Mouse (Mus musculus): ENCODE measurements at regions not wholly inside any gene's neighbourhood (a gene's known extent, or its start where the extent isn't known, plus 50 kb on each side); places are given as distances from the start of the nearest gene placed in this dataset.
A peak's percentile ranks its signal among the peaks of the same experiment; 100 is the strongest.

DNA sequence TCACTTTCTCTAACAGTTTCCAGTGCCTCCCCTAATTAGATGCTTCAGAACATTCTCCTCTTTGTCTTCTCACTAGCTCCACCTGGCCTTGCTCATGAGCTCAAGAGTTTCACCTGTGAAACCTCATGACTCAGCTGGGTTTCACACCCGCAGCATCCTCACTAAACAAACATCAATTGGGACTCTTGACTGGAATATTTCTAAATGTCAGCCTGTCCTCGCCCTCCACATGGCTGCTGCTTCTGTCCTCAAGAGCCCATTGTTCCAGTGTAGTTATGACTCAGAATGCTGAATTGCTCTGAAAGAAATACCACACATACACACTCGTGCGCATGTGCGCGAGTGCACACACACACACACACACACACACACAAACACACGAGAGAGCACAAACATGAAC, 407.2 kb downstream of the Prss52 start:
- no peaks in the 10 kb centered on the region for H3K4me1 ChIP-seq

DNA sequence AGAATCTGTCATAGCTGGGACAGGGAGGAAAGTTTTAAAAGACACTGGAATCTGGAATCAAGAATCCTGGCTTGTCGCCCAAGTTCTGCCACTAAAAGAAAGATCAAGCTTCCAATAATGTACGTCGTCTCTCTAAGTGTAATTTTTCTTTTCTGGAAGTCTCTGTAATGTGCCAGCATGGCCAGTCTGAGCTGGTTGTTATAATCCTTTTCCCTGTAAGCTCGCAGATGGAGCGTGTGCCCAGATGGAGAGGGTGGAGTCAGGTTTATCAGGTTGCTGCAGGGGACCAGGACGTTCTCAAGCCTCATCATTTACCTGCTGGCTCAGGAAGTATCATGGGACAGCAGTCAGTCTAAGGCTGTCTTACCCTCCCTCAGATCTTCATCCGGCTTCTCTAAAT, 408.6 kb downstream of the Prss52 start:
- Histone ChIP-seq H3K9me3 (no peaks in the 10 kb centered on the region), H3K4me1 (peaks cover 3% of the 10 kb centered on the region; the same call in 1 of the 2 replicates), H3K4me3 (no peak overlapping the region), H3K36me3 (replicated peaks) (no peaks in the 10 kb centered on the region), H3K27me3 (replicated peaks; ENCODE audit: low read depth, poor library complexity, severe bottlenecking) (no peaks in the 10 kb centered on the region), H3K27ac (replicated peaks) (no peak overlapping the region)
- DNase-seq (ENCODE audit: low spot score), result no peak
- WGBS, result 83% methylated on average over 7 of the region's 7 CpGs

More for the DNA sequence above, 407.2 kb downstream of the Prss52 start:
- DNase-seq (ENCODE audit: low spot score), result no peak
- no peak overlapping the region for H3K27ac ChIP-seq (replicated peaks)
- no peak overlapping the region for H3K4me3 ChIP-seq
- no peaks in the 10 kb centered on the region for H3K27me3 ChIP-seq (replicated peaks; ENCODE audit: low read depth, poor library complexity, severe bottlenecking)
- no peaks in the 10 kb centered on the region for H3K36me3 ChIP-seq (replicated peaks)
- no peaks in the 10 kb centered on the region for H3K9me3 ChIP-seq
- WGBS, result 93% methylated on average over 7 of the region's 7 CpGs

DNA sequence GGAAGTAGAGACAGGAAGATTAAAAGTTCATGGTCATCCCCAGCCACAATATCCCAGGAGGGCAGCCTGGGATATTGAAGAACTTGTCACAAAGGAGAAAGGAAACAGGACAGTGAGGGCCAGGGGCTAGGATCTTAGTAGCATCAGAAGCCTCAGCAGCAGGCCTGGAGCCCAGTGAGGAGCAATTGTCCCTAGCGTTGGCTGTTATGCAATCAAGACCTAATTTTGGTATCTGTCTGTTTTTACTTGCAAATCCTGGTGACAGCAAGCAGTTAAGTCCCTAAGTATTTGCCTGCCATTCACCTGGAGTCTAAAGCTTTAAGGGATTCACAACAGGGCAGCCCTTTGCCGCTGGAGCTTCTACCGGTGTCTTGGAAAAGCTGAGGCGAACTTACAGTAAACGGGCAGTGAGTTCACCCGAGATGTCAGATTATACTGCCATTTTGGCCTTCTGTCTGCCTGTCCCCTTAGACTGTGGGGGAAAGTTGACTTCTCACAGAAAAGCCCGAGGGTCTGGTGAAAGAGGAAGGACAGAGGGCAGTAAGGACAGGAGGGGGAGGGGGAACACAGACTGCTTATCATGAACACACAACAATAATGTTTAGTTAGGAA, 413.6 kb downstream of the Prss52 start:
- H3K27me3 ChIP-seq (replicated peaks; ENCODE audit: low read depth, poor library complexity, severe bottlenecking), result no peaks in the 10 kb centered on the region
- H3K36me3 ChIP-seq (replicated peaks), result no peaks in the 10 kb centered on the region
- no peak for DNase-seq (ENCODE audit: low spot score)
- H3K4me1 ChIP-seq, result peaks cover 6% of the 10 kb centered on the region; the same call in 1 of the 2 replicates
- no peak overlapping the region for H3K27ac ChIP-seq (replicated peaks)
- H3K4me3 ChIP-seq, result no peak overlapping the region
- 56% methylated on average over 7 of the region's 7 CpGs for WGBS
- no peaks in the 10 kb centered on the region for H3K9me3 ChIP-seq

DNA sequence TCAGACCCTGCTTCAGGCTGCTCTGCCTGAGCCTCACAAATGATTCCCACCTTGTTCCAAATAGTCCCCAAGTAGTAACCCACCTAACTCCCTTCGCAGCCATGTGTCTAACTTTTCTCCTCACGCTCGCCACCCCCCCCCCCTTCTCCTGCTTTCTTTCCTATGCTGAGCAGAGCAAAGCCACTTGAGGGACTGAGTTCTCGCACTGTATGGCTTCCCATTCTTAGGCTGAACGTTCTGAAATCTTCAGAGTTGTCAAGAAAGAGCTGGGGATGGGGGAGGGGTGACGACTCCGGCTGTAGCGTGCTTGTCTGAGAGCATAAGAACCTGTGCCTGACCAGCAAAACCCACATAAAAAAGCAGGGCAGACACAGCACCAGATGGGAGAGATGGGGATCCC, 420.6 kb downstream of the Prss52 start:
- no peak overlapping the region for H3K27ac ChIP-seq (replicated peaks)
- DNase-seq (ENCODE audit: low spot score), result peak; percentile 17

DNA sequence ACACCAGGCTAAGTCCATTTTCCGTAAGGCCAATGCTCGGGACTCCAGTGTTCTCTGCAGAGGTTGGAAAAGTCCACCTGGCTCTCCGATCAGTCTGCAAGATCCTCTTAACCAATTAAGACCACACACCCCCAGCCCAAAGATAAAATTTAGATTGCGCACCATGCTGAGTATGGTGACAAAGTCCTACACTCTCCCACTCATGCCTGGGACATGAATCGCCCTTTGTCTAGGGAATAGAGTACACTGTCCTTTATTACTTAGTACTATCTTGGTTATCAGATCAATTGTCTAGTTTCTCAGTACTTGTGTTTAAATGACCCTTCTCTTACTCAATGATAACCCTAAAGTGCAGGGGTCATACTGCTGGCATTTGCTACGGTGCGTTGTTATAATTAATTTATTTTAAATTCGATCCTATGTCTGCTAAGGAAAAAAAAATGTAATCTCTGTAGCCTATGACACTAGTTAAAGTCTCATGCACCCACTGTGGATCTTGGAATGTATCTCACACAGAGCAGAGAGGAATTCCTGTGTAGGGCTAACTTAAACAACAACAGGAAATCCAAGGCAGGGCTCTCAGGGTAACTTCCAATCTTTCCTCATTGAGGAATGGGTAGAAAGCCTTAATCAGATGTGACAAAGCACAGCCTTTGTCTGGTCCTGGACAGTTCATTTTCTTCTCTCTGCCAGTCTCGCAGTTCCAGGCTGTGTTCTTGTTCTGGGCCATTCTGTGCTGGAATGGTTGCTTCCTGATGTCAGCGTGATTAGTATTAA, 421.4 kb downstream of the Prss52 start:
- Histone ChIP-seq H3K27me3 (replicated peaks; ENCODE audit: low read depth, poor library complexity, severe bottlenecking) (no peaks in the 10 kb centered on the region), H3K4me3 (no peak overlapping the region), H3K36me3 (replicated peaks) (no peaks in the 10 kb centered on the region), H3K9me3 (no peaks in the 10 kb centered on the region), H3K4me1 (peaks cover 21% of the 10 kb centered on the region), H3K27ac (replicated peaks) (no peak overlapping the region)
- DNase-seq (ENCODE audit: low spot score), result no peak
- 65% methylated on average over 10 of the region's 10 CpGs for WGBS

More for the DNA sequence above, 420.6 kb downstream of the Prss52 start:
- H3K36me3 ChIP-seq (replicated peaks), result no peaks in the 10 kb centered on the region
- 53% methylated on average over 8 of the region's 8 CpGs for WGBS
- H3K27me3 ChIP-seq (replicated peaks; ENCODE audit: low read depth, poor library complexity, severe bottlenecking), result no peaks in the 10 kb centered on the region
- peaks cover 21% of the 10 kb centered on the region for H3K4me1 ChIP-seq
- no peaks in the 10 kb centered on the region for H3K9me3 ChIP-seq
- H3K4me3 ChIP-seq, result no peak overlapping the region

DNA sequence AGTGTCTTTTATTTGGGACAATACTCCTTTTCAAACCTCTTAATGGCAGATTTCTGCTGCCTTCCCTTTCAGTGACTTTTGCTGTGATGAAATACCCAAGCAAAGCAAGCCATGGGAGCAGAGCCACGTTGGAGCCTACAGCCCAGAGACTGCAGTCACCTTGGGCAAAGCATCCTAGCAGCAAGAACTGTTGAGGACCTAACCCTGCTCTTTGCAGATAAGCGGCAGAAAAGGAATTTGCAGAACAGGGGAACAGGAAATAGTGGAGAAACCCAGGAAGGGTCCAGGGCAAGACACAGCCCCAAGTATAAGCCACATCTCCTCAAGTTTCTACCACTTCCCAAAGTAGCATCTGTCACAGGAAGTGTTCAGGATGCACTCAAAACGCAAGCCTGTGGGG, 426.5 kb downstream of the Prss52 start:
- H3K27ac ChIP-seq (replicated peaks), result no peak overlapping the region
- 0 out of 2 replicates have a peak, but pooled peaks cover 5% of the 10 kb centered on the region for H3K27me3 ChIP-seq (replicated peaks; ENCODE audit: low read depth, poor library complexity, severe bottlenecking)
- no peak overlapping the region for H3K4me3 ChIP-seq
- 65% methylated on average over 3 of the region's 3 CpGs for WGBS
- no peaks in the 10 kb centered on the region for H3K36me3 ChIP-seq (replicated peaks)
- H3K9me3 ChIP-seq, result no peaks in the 10 kb centered on the region
- H3K4me1 ChIP-seq, result peaks cover 16% of the 10 kb centered on the region
- DNase-seq (ENCODE audit: low spot score), result no peak

DNA sequence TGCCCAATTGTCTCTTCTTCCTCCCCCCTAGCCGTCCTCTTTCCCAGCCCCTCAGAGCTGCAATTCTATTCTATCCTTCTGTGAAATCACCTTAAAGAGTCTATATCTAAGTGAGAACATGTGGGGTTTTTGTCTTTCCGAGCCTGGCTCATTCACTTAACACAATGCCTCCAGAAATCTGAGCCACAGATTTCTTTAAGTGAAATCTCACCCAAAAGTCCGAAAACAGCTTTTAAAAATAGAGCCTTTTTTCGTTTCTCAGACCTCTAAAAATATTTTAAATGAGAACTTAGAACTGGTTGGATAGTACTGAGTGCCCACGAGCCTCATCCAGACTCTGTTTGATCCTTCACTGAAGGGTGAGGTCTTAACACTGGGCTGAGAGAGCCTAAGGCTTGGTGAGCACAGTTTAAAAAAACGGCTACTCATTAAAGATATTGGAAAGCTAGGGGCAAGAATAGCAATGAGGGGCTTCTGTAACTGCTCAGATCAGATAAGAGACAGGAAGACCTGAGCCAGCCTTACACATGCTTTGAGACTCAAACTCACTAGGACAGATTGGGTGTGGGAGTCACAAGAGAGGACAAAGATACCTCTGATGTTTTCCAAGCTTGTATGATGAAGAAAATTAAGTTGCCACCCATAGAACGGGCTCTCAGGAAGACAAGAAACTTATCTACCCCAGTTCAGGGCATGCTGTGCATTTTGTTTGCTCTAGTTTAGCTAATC, 427.3 kb downstream of the Prss52 start:
- Histone ChIP-seq H3K27ac (replicated peaks) (no peak overlapping the region), H3K4me3 (no peak overlapping the region), H3K36me3 (replicated peaks) (no peaks in the 10 kb centered on the region), H3K27me3 (replicated peaks; ENCODE audit: low read depth, poor library complexity, severe bottlenecking) (0 out of 2 replicates have a peak, but pooled peaks cover 5% of the 10 kb centered on the region), H3K9me3 (no peaks in the 10 kb centered on the region), H3K4me1 (peaks cover 9% of the 10 kb centered on the region; the same call in 1 of the 2 replicates)
- WGBS, result 54% methylated on average over 7 of the region's 7 CpGs
- DNase-seq (ENCODE audit: low spot score), result no peak

DNA sequence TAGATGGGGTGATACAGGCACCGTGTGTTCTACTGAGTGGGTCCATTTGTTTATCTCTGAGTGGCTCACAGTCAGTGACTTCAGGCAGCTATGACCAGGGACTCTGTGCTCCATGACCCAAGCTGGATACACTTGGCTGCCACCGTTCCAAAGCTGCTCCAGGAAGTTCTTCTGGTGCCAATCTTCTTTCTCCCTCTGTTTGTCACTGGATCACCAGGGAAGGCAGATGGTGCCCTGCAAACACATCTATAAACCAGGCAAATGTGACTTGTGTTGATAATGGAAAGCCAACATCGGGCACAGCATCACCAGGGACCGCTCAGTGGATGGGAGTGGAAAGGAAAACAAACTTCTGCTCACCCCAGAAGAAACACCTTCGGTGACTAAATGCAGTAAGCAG, 428.3 kb downstream of the Prss52 start:
- 92% methylated on average over 5 of the region's 5 CpGs for WGBS
- DNase-seq (ENCODE audit: low spot score), result no peak
- Histone ChIP-seq H3K4me3 (no peak overlapping the region), H3K27me3 (replicated peaks; ENCODE audit: low read depth, poor library complexity, severe bottlenecking) (0 out of 2 replicates have a peak, but pooled peaks cover 5% of the 10 kb centered on the region), H3K27ac (replicated peaks) (no peak overlapping the region), H3K4me1 (peaks cover 9% of the 10 kb centered on the region; the same call in 1 of the 2 replicates), H3K9me3 (no peaks in the 10 kb centered on the region), H3K36me3 (replicated peaks) (no peaks in the 10 kb centered on the region)

DNA sequence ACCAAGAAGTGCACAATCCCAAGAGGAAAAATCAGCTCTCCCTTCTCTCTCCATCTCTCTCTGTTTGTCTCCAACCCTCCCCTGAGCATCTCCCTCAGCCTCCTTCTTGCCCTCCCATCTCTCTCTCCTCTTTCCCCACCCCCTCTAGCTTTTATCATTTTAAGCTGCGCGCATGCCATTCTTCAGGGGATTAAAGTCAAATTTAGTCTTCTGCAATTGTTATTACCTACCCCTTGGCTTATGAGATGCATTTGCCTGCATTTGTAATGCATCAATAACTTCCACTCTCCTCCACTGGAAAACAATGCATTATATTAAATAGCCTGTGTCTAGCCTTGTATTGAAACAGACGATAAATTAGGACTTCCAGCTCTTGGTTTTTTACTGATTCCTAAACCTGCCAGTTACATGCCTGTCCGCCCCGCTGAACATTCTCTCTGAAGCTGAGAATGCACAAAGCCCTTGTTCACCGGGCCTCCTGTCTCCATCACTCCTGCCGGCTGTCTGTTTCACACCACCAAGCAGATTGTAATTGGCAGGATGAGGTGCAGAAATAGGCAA, 429.6 kb downstream of the Prss52 start:
- H3K4me3 ChIP-seq, result no peak overlapping the region
- no peak for DNase-seq (ENCODE audit: low spot score)
- H3K36me3 ChIP-seq (replicated peaks), result no peaks in the 10 kb centered on the region
- H3K4me1 ChIP-seq, result peaks cover 9% of the 10 kb centered on the region; the same call in 1 of the 2 replicates
- 35% methylated on average over 7 of the region's 7 CpGs for WGBS
- H3K27ac ChIP-seq (replicated peaks), result no peak overlapping the region
- H3K9me3 ChIP-seq, result no peaks in the 10 kb centered on the region
- H3K27me3 ChIP-seq (replicated peaks; ENCODE audit: low read depth, poor library complexity, severe bottlenecking), result 0 out of 2 replicates have a peak, but pooled peaks cover 5% of the 10 kb centered on the region

DNA sequence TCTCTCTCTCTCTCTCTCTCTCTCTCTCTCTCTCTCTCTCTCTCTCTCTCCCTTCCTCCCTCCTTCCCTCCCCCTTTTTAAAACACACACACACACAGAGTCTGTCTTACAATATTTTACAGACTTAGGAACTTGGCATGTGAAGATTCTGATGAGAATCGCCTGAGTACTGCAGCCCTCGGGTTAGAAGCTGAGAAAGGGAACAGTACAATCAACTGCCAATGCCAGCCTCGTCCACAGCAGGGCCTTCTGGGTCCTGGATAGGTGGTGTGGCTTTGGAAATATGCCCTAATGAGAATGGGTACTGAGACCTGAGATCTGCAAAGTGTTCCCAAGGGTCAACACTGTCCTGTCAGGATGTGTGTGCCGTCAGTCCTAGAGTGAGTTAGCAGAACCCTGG, 430.1 kb downstream of the Prss52 start:
- Histone ChIP-seq H3K4me3 (no peak overlapping the region), H3K36me3 (replicated peaks) (no peaks in the 10 kb centered on the region), H3K27me3 (replicated peaks; ENCODE audit: low read depth, poor library complexity, severe bottlenecking) (0 out of 2 replicates have a peak, but pooled peaks cover 5% of the 10 kb centered on the region), H3K4me1 (peaks cover 9% of the 10 kb centered on the region; the same call in 1 of the 2 replicates), H3K27ac (replicated peaks) (no peak overlapping the region), H3K9me3 (no peaks in the 10 kb centered on the region)
- no peak for DNase-seq (ENCODE audit: low spot score)
- 47% methylated on average over 4 of the region's 4 CpGs for WGBS

DNA sequence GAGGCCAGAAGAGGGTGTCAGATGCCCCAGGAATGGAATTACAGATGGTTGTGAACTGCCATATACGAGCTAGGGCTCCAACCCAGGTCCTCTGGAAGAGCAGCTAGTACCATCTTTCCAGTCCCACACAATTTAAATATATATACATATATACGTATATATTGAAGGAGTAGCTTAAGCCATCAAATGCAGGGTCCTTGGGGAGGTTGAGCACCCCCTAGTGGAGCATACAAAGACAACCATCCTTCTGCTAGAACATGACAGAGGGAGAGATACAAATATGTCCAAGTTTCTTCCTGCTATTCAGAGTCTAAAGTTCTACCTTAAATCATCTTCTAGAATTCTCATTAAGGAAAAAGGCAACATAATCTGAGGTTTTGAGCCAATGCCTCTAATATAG, 435.4 kb downstream of the Prss52 start:
- no peak overlapping the region for H3K27ac ChIP-seq (replicated peaks)
- DNase-seq (ENCODE audit: low spot score), result no peak
- H3K4me3 ChIP-seq, result no peak overlapping the region
- no peaks in the 10 kb centered on the region for H3K36me3 ChIP-seq (replicated peaks)
- H3K27me3 ChIP-seq (replicated peaks; ENCODE audit: low read depth, poor library complexity, severe bottlenecking), result no peaks in the 10 kb centered on the region
- WGBS, result 58% methylated on average over 2 of the region's 2 CpGs
- H3K9me3 ChIP-seq, result no peaks in the 10 kb centered on the region
- H3K4me1 ChIP-seq, result no peaks in the 10 kb centered on the region

DNA sequence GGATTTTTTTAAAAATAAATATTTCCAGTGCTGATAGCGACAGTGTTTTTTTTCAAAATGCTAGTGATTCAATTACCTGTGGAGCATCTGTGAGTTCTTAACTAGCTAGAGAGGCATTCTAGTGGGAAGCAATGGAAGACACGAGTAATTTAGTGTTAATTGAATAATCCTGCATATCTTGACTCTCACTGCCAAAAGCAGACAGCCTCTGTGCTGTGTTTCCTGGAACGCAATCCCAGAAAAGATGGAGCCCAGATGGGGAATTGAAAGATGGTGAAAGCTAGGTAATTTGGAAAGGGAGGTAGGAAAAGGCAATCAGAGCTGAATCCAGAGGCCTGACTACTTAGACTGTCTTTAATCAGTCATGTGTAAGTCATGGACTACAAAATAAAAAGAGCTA, 441.0 kb downstream of the Prss52 start:
- no peak overlapping the region for H3K4me3 ChIP-seq
- WGBS, result 72% methylated on average over 3 of the region's 3 CpGs

More for the DNA sequence above, 441.0 kb downstream of the Prss52 start:
- Histone ChIP-seq H3K4me1 (no peaks in the 10 kb centered on the region), H3K9me3 (no peaks in the 10 kb centered on the region), H3K36me3 (replicated peaks) (no peaks in the 10 kb centered on the region), H3K27ac (replicated peaks) (no peak overlapping the region), H3K27me3 (replicated peaks; ENCODE audit: low read depth, poor library complexity, severe bottlenecking) (no peaks in the 10 kb centered on the region)
- DNase-seq (ENCODE audit: low spot score), result no peak

All from embryonic facial prominence, embryonic 10.5 days (tissue).